In the genomic region with DNA sequence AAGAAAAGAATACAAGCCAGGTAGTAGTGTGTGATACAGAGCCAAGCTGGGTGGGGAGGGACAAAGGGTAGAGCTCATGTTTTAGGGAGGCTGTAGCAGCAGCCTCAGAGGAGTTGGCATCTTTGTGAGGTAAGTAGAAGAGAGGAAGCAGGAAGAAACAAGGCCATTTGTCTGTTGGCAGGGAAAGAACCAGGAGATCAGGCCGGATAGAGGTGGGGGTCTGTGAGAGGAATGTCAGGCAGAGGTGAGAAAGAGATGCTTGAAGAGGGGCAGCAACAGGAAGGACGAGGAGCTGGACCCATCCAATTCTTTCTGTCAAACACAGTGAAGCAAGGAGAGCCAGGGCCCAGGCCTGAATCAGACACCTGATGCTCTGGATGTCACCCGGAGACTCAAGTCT, we compare ENCODE assay signal across 19 mouse cellular contexts.
A peak's percentile ranks its signal among the peaks of the same experiment; 100 is the strongest.
DNase-seq lines count a peak whose midpoint lies in the region; ATAC-seq and TF ChIP-seq lines count a peak whose summit lies in the region.
"Had no signal": no experiment of that assay in that cellular context is flagged by ENCODE, and none has a peak within 500 bp of the region (broad histone marks: within the 10 kb centered on the region; RNA-seq: fewer than 3 reads in every experiment).

No protein-coding gene starts in this region.

- no peak overlapping the region for H3K9ac ChIP-seq in heart, postnatal 0 days (replicated peaks; ENCODE audit: low read depth, low read length)
- no peak overlapping the region for H3K9ac ChIP-seq in heart, embryonic 12.5 days
- no peak overlapping the region for H3K9ac ChIP-seq in neural tube, embryonic 13.5 days
- no peak overlapping the region for H3K9ac ChIP-seq in neural tube, embryonic 15.5 days (replicated peaks)
- H3K9ac ChIP-seq: embryonic facial prominence, embryonic 12.5 days; forebrain, embryonic 15.5 days; heart, embryonic 15.5 days; hindbrain, embryonic 15.5 days had no signal

- 83% methylated on average over 3 of the region's 3 CpGs for WGBS in heart, postnatal 0 days
- WGBS in heart, embryonic 12.5 days, result 54% methylated on average over 3 of the region's 3 CpGs
- 68% methylated on average over 3 of the region's 3 CpGs for WGBS in neural tube, embryonic 13.5 days
- WGBS in neural tube, embryonic 15.5 days, result 87% methylated on average over 3 of the region's 3 CpGs

- peaks cover 12% of the 10 kb centered on the region for H3K36me3 ChIP-seq in heart, postnatal 0 days (replicated peaks; ENCODE audit: control insufficient read depth, insufficient read depth, low read length)
- H3K36me3 ChIP-seq in heart, embryonic 12.5 days, result no peaks in the 10 kb centered on the region
- H3K36me3 ChIP-seq in neural tube, embryonic 13.5 days, result no peaks in the 10 kb centered on the region
- no peaks in the 10 kb centered on the region for H3K36me3 ChIP-seq in neural tube, embryonic 15.5 days
- H3K36me3 ChIP-seq: embryonic facial prominence, embryonic 12.5 days; forebrain, embryonic 15.5 days; heart, embryonic 15.5 days; hindbrain, embryonic 15.5 days had no signal

- H3K27me3 ChIP-seq in heart, postnatal 0 days (ENCODE audit: control insufficient read depth, insufficient read depth, low read length), result no peaks in the 10 kb centered on the region
- no peaks in the 10 kb centered on the region for H3K27me3 ChIP-seq in heart, embryonic 12.5 days (replicated peaks)
- H3K27me3 ChIP-seq in neural tube, embryonic 13.5 days, result 0 out of 2 replicates have a peak, but pooled peaks cover 8% of the 10 kb centered on the region
- H3K27me3 ChIP-seq in neural tube, embryonic 15.5 days (replicated peaks), result no peaks in the 10 kb centered on the region
- H3K27me3 ChIP-seq: forebrain, embryonic 15.5 days; heart, embryonic 15.5 days; hindbrain, embryonic 15.5 days had no signal

- TF ChIP-seq EP300 in heart, postnatal 0 days (IDR thresholded peaks at IDR 0.05; ENCODE audit: low read depth), result no peak

- H3K9me3 ChIP-seq in heart, postnatal 0 days (replicated peaks; ENCODE audit: control insufficient read depth, low read length), result no peaks in the 10 kb centered on the region
- no peaks in the 10 kb centered on the region for H3K9me3 ChIP-seq in heart, embryonic 12.5 days (replicated peaks)
- no peaks in the 10 kb centered on the region for H3K9me3 ChIP-seq in neural tube, embryonic 13.5 days
- H3K9me3 ChIP-seq in neural tube, embryonic 15.5 days (replicated peaks), result no peaks in the 10 kb centered on the region
- H3K9me3 ChIP-seq: embryonic facial prominence, embryonic 12.5 days; forebrain, embryonic 15.5 days; heart, embryonic 15.5 days; hindbrain, embryonic 15.5 days had no signal

- no peak overlapping the region for H3K4me3 ChIP-seq in heart, postnatal 0 days (ENCODE audit: low read depth, low read length)
- H3K4me3 ChIP-seq in heart, embryonic 12.5 days, result no peak overlapping the region
- H3K4me3 ChIP-seq in layer of hippocampus, adult 2 months, result no peak overlapping the region
- H3K4me3 ChIP-seq in neural tube, embryonic 13.5 days, result no peak overlapping the region
- H3K4me3 ChIP-seq in neural tube, embryonic 15.5 days (replicated peaks), result no peak overlapping the region
- H3K4me3 ChIP-seq: embryonic facial prominence, embryonic 12.5 days; forebrain, embryonic 15.5 days; heart, embryonic 15.5 days; hindbrain, embryonic 15.5 days had no signal

- no peak overlapping the region for H3K4me2 ChIP-seq in heart, postnatal 0 days (ENCODE audit: low read depth, low read length)
- no peak overlapping the region for H3K4me2 ChIP-seq in heart, embryonic 12.5 days
- no peak overlapping the region for H3K4me2 ChIP-seq in neural tube, embryonic 13.5 days
- H3K4me2 ChIP-seq in neural tube, embryonic 15.5 days, result no peak overlapping the region
- H3K4me2 ChIP-seq: embryonic facial prominence, embryonic 12.5 days; forebrain, embryonic 15.5 days; heart, embryonic 15.5 days; hindbrain, embryonic 15.5 days had no signal

- H3K4me1 ChIP-seq in heart, postnatal 0 days (ENCODE audit: control insufficient read depth, insufficient read depth), result peaks cover 37% of the 10 kb centered on the region
- H3K4me1 ChIP-seq in heart, embryonic 12.5 days (replicated peaks), result peaks cover 20% of the 10 kb centered on the region
- peaks cover 36% of the 10 kb centered on the region for H3K4me1 ChIP-seq in neural tube, embryonic 13.5 days (replicated peaks)
- H3K4me1 ChIP-seq in neural tube, embryonic 15.5 days, result peaks cover 22% of the 10 kb centered on the region

- TF ChIP-seq CTCF in heart, postnatal 0 days (IDR thresholded peaks at IDR 0.05; ENCODE audit: low read depth), result no peak
- no peak for TF ChIP-seq CTCF in layer of hippocampus, adult 2 months (conservative IDR thresholded peaks at IDR 0.05)

- H3K27ac ChIP-seq in heart, postnatal 0 days (ENCODE audit: low read depth), result peak overlapping the region; percentile 26; the same call in 1 of the 2 replicates
- H3K27ac ChIP-seq in heart, embryonic 12.5 days (ENCODE audit: poor library complexity, severe bottlenecking), result no peak overlapping the region
- peak overlapping the region; percentile 99 for H3K27ac ChIP-seq in layer of hippocampus, adult 2 months
- 0 out of 2 replicates have a peak overlapping the region, but pooled peaks have one; percentile 49 for H3K27ac ChIP-seq in neural tube, embryonic 13.5 days (replicated peaks)
- no peak overlapping the region for H3K27ac ChIP-seq in neural tube, embryonic 15.5 days (replicated peaks)
- H3K27ac ChIP-seq: embryonic facial prominence, embryonic 12.5 days; forebrain, embryonic 15.5 days; heart, embryonic 15.5 days; hindbrain, embryonic 15.5 days had no signal

- DNase-seq in heart, postnatal 0 days (ENCODE audit: low spot score), result no peak
- no peak for DNase-seq in layer of hippocampus, adult 2 months (ENCODE audit: low spot score in 2 of 2)
- DNase-seq in layer of hippocampus, adult 18-20 months (ENCODE audit: low spot score in 2 of 2), result no peak
- no peak for DNase-seq in adrenal gland, postnatal 25 days
- DNase-seq: adrenal gland, adult 2 months; adrenal gland, postnatal 36 days; cerebellum, adult 11 months; cerebellum, adult 8-10 months; cerebellum, postnatal 14 days; embryo, embryonic 11 days; gastrocnemius, postnatal 10 days; kidney, adult 11 months had no signal

- ATAC-seq in heart, postnatal 0 days (ENCODE audit: insufficient read depth, low read depth), result no peak
- no peak for ATAC-seq in heart, embryonic 12.5 days (ENCODE audit: insufficient number of reproducible peaks, low FRiP score)
- no peak for ATAC-seq in neural tube, embryonic 13.5 days (ENCODE audit: low read depth)
- ATAC-seq in neural tube, embryonic 15.5 days (ENCODE audit: low FRiP score), result no peak
- ATAC-seq: forebrain, embryonic 15.5 days had no signal

Comparison
In these comparisons a context has a peak if more than half of its experiments do, and no peak if none do; other contexts are left out.
1. H3K27ac ChIP-seq: peak in heart, postnatal 0 days (single experiment), layer of hippocampus, adult 2 months (single experiment) and neural tube, embryonic 13.5 days (single experiment); none in heart, embryonic 12.5 days (single experiment) and neural tube, embryonic 15.5 days (single experiment).